Mouse (Mus musculus) kidney, postnatal 14 days (tissue): Measurements from ENCODE around the gene Trank1.

Experiments
- DNase-seq: peaks from one replicate; pipeline ENCODE4 v3.0.0; 2022; ENCODE audit warnings: mixed read lengths

Trank1 gene

DNA sequence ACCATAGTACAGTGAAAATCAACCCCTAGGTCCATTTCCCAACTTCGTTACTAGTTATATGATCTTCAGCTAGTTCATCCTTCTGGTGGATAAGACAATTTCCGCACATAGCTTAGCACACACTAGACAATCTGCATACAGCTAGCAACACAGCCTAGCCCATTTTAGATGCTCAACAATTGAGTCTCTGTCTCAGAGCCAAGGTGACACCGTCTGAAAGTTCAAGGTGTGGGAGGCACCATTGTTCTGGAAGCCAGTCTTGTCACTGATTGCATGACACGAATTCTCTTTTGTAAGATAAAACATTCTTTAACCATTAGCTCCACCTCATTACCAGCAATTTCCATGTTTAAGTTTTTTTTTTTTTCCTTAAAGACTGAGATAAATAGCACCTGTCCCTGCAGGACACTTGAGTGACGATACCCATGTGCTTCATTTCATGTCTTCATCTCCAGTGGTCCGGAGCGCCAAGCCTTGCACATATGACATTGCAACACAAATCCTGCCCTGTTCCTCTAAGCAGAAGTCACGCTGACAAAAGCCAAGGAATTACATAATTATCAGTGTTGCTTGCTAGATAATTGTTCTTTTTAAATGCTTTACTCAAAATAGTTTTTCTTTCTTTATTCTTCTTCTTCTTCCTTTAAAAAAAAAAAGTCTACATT lies 117.3 kb downstream of the Trank1 start:
- DNase-seq = no peak

DNA sequence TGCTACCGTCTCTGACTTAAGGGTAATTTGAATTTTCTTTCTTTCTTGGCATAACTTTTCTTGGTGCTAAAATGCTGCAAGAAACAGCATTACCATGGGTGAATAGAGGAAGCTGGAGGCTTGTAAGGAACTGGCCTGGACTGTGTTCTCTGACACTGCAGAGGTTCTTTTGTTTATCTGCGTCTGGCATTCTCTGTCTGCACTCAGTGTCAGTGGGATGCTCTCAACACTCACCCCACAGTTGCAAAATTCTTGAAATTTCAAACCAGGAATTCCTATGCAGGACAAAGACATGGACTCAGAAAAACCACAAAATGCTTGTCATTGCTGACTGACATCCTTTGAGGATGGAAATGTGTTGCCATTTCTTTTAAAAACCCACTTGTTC lies 117.8 kb downstream of the Trank1 start:
- no peak for DNase-seq

DNA sequence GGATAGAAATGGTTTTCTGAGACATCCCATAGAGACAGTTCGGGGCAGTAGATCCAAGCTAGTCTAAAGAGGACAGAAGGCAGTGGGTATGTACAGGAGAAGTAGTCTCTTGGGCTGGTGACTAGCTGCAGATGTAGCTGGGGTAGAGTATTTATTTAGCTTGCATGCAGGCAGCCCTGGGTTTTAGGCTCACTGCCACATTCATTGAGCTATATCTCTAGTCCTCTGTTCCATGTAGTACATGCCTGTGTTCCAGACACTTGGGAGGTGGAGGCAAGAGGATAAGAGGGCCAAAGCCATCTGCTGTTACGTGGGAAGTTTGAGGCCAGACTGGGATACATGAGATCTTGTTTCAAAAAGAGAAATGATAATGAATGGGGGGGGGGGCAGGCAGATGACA lies 123.9 kb downstream of the Trank1 start:
- no peak for DNase-seq

DNA sequence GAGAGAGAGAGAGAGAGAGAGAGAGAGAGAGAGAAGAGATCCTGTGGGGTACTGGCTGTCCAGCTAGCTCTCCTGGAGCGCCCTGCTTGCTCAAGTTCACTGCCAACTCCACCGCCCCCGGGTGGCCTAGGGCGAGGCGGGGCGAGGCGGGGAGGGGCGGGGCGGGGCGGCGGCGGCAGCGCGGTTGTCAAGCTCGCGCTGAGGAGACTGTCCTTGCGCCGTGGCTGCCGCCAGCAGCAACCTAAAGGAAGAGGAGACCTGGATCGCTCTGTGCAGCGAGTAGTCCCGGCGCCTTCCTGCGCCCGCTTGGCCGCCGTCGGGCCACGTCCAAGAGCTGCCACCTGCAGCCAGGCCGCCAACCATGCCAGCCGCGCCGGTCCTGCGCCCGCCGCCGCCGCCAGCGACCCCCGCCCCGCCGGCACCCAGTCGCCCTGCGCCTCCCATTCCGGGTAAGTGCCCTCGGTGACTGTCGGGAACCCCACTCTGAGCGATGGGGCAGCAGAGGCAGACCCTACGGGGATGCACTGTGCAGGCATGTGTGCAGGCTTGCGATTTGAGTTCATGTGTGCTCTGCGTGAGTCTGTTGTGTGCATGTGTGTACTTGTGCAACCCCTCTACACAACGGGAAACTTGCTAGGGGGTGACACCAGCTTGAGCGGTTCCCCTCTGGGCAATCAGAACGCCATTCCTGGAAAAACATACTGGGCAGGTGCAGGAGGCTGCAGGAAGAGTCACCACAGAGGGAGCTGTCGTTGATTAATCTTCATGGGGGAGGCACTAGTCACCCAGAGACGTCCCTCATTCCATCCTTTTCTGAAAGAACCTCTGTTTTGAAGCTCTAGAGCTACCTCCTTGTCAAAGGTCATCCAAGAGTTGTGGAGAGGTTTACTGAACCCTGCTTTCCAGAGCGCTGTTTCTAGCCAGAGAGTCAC lies 127.6 kb downstream of the Trank1 start, which contains the start of gene Dclk3:
Gene Dclk3, plus strand, starts transcription at position 178 of the 932 bp plus-strand sequence.
- DNase-seq = peak; percentile 80

DNA sequence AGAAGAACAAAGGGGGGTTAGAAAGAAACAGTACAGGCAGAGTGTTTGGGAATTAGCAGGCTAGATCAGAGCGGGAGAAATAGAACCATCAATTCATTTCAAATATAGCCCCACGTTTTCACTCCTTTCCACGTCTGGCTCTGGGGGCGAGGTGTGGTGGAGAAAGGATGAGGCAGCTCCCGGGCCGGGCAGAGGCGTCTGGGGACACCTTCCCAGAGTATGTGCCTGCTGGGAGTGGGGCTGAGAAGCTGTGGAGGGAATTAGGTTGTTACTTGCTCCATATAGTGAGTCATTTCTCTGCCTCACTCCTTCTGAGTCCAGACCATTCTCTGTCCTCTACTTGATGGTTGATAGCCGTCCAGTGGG lies 128.3 kb downstream of the Trank1 start:
- DNase-seq = no peak

DNA sequence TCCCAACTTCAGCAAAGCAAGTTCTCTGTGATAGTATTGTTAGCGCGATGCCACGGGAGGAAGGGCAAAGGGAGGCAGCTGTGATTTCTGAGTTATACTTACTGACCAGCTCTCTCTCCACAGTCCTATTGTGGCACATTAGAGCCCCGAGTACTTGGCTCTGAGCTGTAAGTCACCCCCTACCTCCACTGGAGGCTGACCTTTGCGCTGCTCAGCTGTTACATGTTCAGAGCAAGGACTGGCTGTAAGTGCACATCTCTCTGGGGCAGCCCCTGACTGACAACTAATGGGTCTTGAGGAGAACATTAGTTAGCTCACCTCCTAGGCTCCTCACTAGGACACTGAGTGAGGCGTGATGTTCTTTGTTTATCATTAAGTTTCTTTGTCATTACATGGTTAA lies 128.9 kb downstream of the Trank1 start:
- peak; percentile 69 for DNase-seq

DNA sequence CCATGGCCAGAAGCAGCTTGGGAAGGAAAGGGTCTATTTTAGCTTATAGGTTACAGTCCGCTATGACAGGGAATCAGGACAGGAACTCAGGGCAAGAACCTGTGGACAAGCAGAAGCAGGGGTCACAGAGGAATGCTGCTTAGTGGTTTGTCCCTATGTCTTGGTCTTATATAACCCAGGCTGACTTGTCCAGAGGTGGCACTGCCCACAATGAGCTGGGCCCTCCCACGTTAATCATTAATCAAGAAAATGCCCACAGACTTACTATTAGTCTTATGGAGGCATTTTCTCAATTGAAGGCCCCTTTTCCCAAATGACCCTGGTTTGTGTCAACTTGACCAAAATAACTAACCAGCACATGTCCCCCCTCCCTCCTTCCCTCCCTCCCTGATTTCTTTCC lies 129.6 kb downstream of the Trank1 start:
- DNase-seq = peak; percentile 69
